Mouse (Mus musculus) right cerebral cortex, adult 2 months (tissue): ENCODE results near the gene Meis1.

Experiments used
- DNase-seq, 2 experiments: peaks; one replicate each; pipeline ENCODE4 v3.0.0; 2021 to 2022; ENCODE audit warnings: low spot score in 2 of 2

Gene Meis1

GRCm38 (mm10) chr11:18876886-18877625, 141.7 kb downstream of the Meis1 start:
- peak in 1 of 2 experiments; percentile 14 for DNase-seq

GRCm38 (mm10) chr11:18875911-18876885, 142.6 kb downstream of the Meis1 start:
- DNase-seq, result peak in 1 of 2 experiments; percentile 10

GRCm38 (mm10) chr11:18875001-18875902, 143.5 kb downstream of the Meis1 start:
- DNase-seq, result no peak

- DNase-seq, result no peak
Measured at GRCm38 (mm10) chr11:18874278-18875000, 144.3 kb downstream of the Meis1 start.

GRCm38 (mm10) chr11:18873451-18874277, 145.1 kb downstream of the Meis1 start:
- no peak for DNase-seq

- no peak for DNase-seq
Measured at GRCm38 (mm10) chr11:18872793-18873192, 146.0 kb downstream of the Meis1 start.

GRCm38 (mm10) chr11:18872118-18872751, 146.6 kb downstream of the Meis1 start:
- DNase-seq, result no peak

GRCm38 (mm10) chr11:18871170-18872081, 147.4 kb downstream of the Meis1 start:
- peak in 1 of 2 experiments; percentile 11 for DNase-seq

GRCm38 (mm10) chr11:18870121-18870931, 148.5 kb downstream of the Meis1 start:
- no peak for DNase-seq

GRCm38 (mm10) chr11:18869429-18869969, 149.3 kb downstream of the Meis1 start:
- DNase-seq, result no peak

GRCm38 (mm10) chr11:18867665-18868064, 151.1 kb downstream of the Meis1 start:
- DNase-seq, result no peak

- no peak for DNase-seq
Measured at GRCm38 (mm10) chr11:18866198-18866836, 152.5 kb downstream of the Meis1 start.

GRCm38 (mm10) chr11:18850772-18851171, 168.0 kb downstream of the Meis1 start:
- no peak for DNase-seq

- DNase-seq, result no peak
Measured at GRCm38 (mm10) chr11:18847650-18848049, 171.1 kb downstream of the Meis1 start.

GRCm38 (mm10) chr11:18846472-18846871, 172.3 kb downstream of the Meis1 start:
- no peak for DNase-seq

GRCm38 (mm10) chr11:18845900-18846299, 172.9 kb downstream of the Meis1 start:
- DNase-seq, result no peak

- no peak for DNase-seq
Measured at GRCm38 (mm10) chr11:18845466-18845865, 173.3 kb downstream of the Meis1 start.
